Mouse (Mus musculus): ENCODE data around the gene Apoa2. TPM values are rescaled to one million over a fixed set of nuclear protein-coding genes. Genes with fewer than 3 reads are reported as not detected.

The Apoa2 gene
- polyA plus RNA-seq, 1 experiment from 2014 or later: 2,642 TPM

- Histone ChIP-seq H3K4me3 (no peak overlapping the region), H3K27me3 (replicated peaks) (no peaks in the 10 kb centered on the region), H3K4me2 (no peak overlapping the region), H3K27ac (no peak overlapping the region), H3K4me1 (peaks cover 50% of the 10 kb centered on the region), H3K9me3 (replicated peaks) (no peaks in the 10 kb centered on the region), H3K9ac (no peak overlapping the region), H3K36me3 (peaks cover 17% of the 10 kb centered on the region)
- WGBS (ENCODE audit: insufficient replicate concordance): 71% methylated on average over 3 of the region's 3 CpGs
- ATAC-seq: no peak
Measured at GRCm38 (mm10) chr1:171230215-171230614, 5.4 kb downstream of the Apoa2 start.

DNA sequence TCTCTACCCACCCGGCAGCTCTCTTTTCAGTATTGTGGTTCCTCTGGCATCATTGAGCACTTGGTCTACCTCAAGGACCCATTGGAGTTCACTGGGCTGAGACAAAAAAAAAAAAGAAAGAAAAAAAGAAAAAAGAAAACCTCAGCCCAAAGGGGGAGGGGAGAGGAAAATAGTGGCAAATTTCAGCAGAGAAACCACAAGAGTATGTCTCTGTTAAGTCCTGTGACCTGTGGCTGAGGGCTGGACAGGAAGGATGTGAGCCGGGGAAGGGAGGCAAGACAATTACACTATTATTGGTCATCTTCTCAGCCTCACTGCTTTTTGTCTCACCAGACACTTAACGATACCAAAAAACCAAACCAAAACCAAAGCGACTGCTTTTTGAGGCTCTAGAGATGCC, 7.0 kb downstream of the Apoa2 start:
- H3K4me3 ChIP-seq: 0 out of 2 replicates have a peak overlapping the region, but pooled peaks have one; percentile 5
- WGBS (ENCODE audit: insufficient replicate concordance): 25% methylated on average over 4 of the region's 4 CpGs
- 0 out of 2 replicates have a peak overlapping the region, but pooled peaks have one; percentile 41 for H3K27ac ChIP-seq
- H3K36me3 ChIP-seq: peaks cover 34% of the 10 kb centered on the region
- no peaks in the 10 kb centered on the region for H3K9me3 ChIP-seq (replicated peaks)
- H3K27me3 ChIP-seq (replicated peaks): no peaks in the 10 kb centered on the region
- H3K4me2 ChIP-seq: peak overlapping the region; percentile 35
- H3K9ac ChIP-seq: no peak overlapping the region
- H3K4me1 ChIP-seq: peaks cover 54% of the 10 kb centered on the region
- no peak for ATAC-seq

GRCm38 (mm10) chr1:171232348-171232747, 7.5 kb downstream of the Apoa2 start:
- H3K27ac ChIP-seq: peak overlapping the region; percentile 41; the same call in 1 of the 2 replicates
- no peak for ATAC-seq

GRCm38 (mm10) chr1:171232800-171233730, 8.2 kb downstream of the Apoa2 start:
- peaks cover 46% of the 10 kb centered on the region for H3K36me3 ChIP-seq
- 24% methylated on average over 12 of the region's 12 CpGs for WGBS (ENCODE audit: insufficient replicate concordance)
- H3K4me2 ChIP-seq: peak overlapping the region; percentile 35
- H3K27me3 ChIP-seq (replicated peaks): no peaks in the 10 kb centered on the region
- peak; percentile 67 for ATAC-seq
- H3K4me1 ChIP-seq: peaks cover 60% of the 10 kb centered on the region
- no peaks in the 10 kb centered on the region for H3K9me3 ChIP-seq (replicated peaks)
- H3K27ac ChIP-seq: peak overlapping the region; percentile 61
- peak overlapping the region; percentile 40 for H3K9ac ChIP-seq
- peak overlapping the region; percentile 37 for H3K4me3 ChIP-seq

More at GRCm38 (mm10) chr1:171232348-171232747, 7.5 kb downstream of the Apoa2 start:
- Histone ChIP-seq H3K36me3 (peaks cover 39% of the 10 kb centered on the region), H3K4me1 (peaks cover 54% of the 10 kb centered on the region), H3K27me3 (replicated peaks) (no peaks in the 10 kb centered on the region), H3K4me2 (peak overlapping the region; percentile 35), H3K9me3 (replicated peaks) (no peaks in the 10 kb centered on the region), H3K4me3 (0 out of 2 replicates have a peak overlapping the region, but pooled peaks have one; percentile 5), H3K9ac (no peak overlapping the region)
- 50% methylated on average over 5 of the region's 5 CpGs for WGBS (ENCODE audit: insufficient replicate concordance)

DNA sequence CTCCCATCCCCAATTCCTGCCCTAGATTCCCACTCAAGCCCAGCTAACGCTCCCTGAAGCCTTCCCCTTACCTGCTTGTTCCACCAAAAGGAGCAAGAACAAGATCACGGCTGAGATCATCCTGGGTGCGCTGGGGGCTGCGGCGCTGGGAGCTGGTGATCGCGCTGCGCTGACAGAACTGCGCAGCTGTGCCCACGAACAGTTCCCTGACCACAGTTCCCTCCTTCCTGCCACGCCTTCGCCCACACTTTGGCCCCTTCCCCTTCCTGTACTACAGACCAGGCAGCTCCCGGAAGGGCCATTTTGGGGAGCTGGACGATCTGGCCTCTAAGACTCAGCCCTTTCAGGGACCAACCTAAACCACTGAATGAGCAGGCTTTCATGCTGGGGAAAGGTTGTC, 9.3 kb downstream of the Apoa2 start, which contains the start of gene Fcer1g:
Gene Fcer1g (minus strand): TSS at position 240 of the 400 bp plus-strand sequence.
- Histone ChIP-seq H3K9ac (peak within 1 kb of the TSS; percentile 40), H3K27ac (peak within 1 kb of the TSS; percentile 61), H3K36me3 (peaks cover 56% of the 10 kb centered on the region), H3K4me1 (peaks cover 63% of the 10 kb centered on the region), H3K4me3 (peak within 1 kb of the TSS; percentile 37), H3K4me2 (peak within 1 kb of the TSS; percentile 35), H3K9me3 (replicated peaks) (no peaks in the 10 kb centered on the region), H3K27me3 (replicated peaks) (no peaks in the 10 kb centered on the region)
- no peak for ATAC-seq
- 38% methylated on average over 14 of the region's 14 CpGs for WGBS (ENCODE audit: insufficient replicate concordance)

DNA sequence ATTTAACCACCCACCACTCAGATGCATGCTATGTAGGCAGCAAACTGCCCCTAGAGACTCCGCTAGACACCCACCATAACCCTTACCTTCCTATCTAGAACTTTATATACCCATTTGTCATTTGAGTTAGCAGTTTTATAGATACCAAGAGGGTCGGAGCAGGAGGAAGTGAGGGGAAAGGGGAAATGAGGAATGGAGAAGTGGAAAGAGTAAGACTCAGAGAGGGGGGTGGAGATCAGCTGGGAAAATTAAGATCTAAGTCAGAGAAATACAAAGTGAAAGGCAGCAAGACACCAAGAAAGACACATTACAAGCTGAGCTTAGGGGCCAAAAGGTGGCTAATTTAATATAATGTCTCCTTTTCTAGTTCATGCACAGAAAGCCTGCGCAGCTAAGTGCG, 9.7 kb downstream of the Apoa2 start:
- H3K4me3 ChIP-seq: 0 out of 2 replicates have a peak overlapping the region, but pooled peaks have one; percentile 37
- 61% methylated on average over 4 of the region's 4 CpGs for WGBS (ENCODE audit: insufficient replicate concordance)
- H3K4me2 ChIP-seq: peak overlapping the region; percentile 35
- H3K27ac ChIP-seq: peak overlapping the region; percentile 61; the same call in 1 of the 2 replicates
- no peak overlapping the region for H3K9ac ChIP-seq
- peaks cover 61% of the 10 kb centered on the region for H3K36me3 ChIP-seq
- H3K27me3 ChIP-seq (replicated peaks): no peaks in the 10 kb centered on the region
- ATAC-seq: no peak
- H3K4me1 ChIP-seq: peaks cover 63% of the 10 kb centered on the region
- no peaks in the 10 kb centered on the region for H3K9me3 ChIP-seq (replicated peaks)

- peaks cover 73% of the 10 kb centered on the region for H3K36me3 ChIP-seq
Measured at GRCm38 (mm10) chr1:171235791-171236190, 10.9 kb downstream of the Apoa2 start.

GRCm38 (mm10) chr1:171237438-171237837, 12.6 kb downstream of the Apoa2 start:
- H3K36me3 ChIP-seq: peaks cover 90% of the 10 kb centered on the region

More at GRCm38 (mm10) chr1:171235791-171236190, 10.9 kb downstream of the Apoa2 start:
- ATAC-seq: no peak
- H3K9me3 ChIP-seq (replicated peaks): no peaks in the 10 kb centered on the region
- 66% methylated on average over 4 of the region's 4 CpGs for WGBS (ENCODE audit: insufficient replicate concordance)
- H3K27ac ChIP-seq: no peak overlapping the region
- H3K4me2 ChIP-seq: no peak overlapping the region
- no peak overlapping the region for H3K4me3 ChIP-seq
- H3K27me3 ChIP-seq (replicated peaks): no peaks in the 10 kb centered on the region
- no peak overlapping the region for H3K9ac ChIP-seq
- peaks cover 57% of the 10 kb centered on the region for H3K4me1 ChIP-seq

DNA sequence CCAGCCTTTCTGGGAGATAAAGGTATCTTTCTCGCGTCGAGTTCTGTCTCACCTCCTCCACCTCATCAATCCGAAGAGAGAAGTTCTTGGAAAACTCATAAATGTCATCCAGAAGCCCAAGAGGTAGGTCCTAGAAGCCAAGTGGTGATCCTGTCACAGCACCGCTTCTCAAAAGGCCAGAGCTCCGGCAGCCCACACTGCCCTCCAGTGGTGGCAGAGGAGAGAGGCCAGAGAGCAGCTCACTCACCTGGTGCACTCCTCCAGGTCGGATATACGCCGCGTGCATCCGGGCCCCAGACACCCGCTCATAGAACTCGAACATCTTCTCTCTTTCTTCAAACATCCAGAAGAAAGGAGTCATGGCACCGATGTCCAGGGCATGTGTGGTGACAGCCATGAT, 13.6 kb downstream of the Apoa2 start:
- no peak overlapping the region for H3K27ac ChIP-seq
- peak; percentile 43; the same call in 1 of the 2 replicates for ATAC-seq

More at GRCm38 (mm10) chr1:171237438-171237837, 12.6 kb downstream of the Apoa2 start:
- H3K4me3 ChIP-seq: no peak overlapping the region
- peak overlapping the region; percentile 43 for H3K27ac ChIP-seq
- H3K27me3 ChIP-seq (replicated peaks): no peaks in the 10 kb centered on the region
- no peak for ATAC-seq
- no peak overlapping the region for H3K4me2 ChIP-seq
- peaks cover 47% of the 10 kb centered on the region for H3K4me1 ChIP-seq
- H3K9me3 ChIP-seq (replicated peaks): no peaks in the 10 kb centered on the region
- H3K9ac ChIP-seq: no peak overlapping the region
- WGBS (ENCODE audit: insufficient replicate concordance): 72% methylated on average over 6 of the region's 6 CpGs

GRCm38 (mm10) chr1:171239992-171240744, 15.3 kb downstream of the Apoa2 start:
- no peaks in the 10 kb centered on the region for H3K27me3 ChIP-seq (replicated peaks)
- H3K4me2 ChIP-seq: no peak overlapping the region
- ATAC-seq: no peak
- H3K36me3 ChIP-seq: peaks cover 98% of the 10 kb centered on the region
- 75% methylated on average over 15 of the region's 15 CpGs for WGBS (ENCODE audit: insufficient replicate concordance)
- H3K9me3 ChIP-seq (replicated peaks): no peaks in the 10 kb centered on the region
- peaks cover 29% of the 10 kb centered on the region for H3K4me1 ChIP-seq
- no peak overlapping the region for H3K27ac ChIP-seq
- no peak overlapping the region for H3K4me3 ChIP-seq
- H3K9ac ChIP-seq: 0 out of 2 replicates have a peak overlapping the region, but pooled peaks have one; percentile 5

More for the DNA sequence above, 13.6 kb downstream of the Apoa2 start:
- H3K4me3 ChIP-seq: no peak overlapping the region
- no peak overlapping the region for H3K4me2 ChIP-seq
- peaks cover 37% of the 10 kb centered on the region for H3K4me1 ChIP-seq
- WGBS (ENCODE audit: insufficient replicate concordance): 65% methylated on average over 14 of the region's 14 CpGs
- H3K27me3 ChIP-seq (replicated peaks): no peaks in the 10 kb centered on the region
- no peaks in the 10 kb centered on the region for H3K9me3 ChIP-seq (replicated peaks)
- no peak overlapping the region for H3K9ac ChIP-seq
- H3K36me3 ChIP-seq: peaks cover 100% of the 10 kb centered on the region

- Histone ChIP-seq H3K36me3 (peaks cover 98% of the 10 kb centered on the region), H3K9ac (0 out of 2 replicates have a peak overlapping the region, but pooled peaks have one; percentile 5)
Measured at GRCm38 (mm10) chr1:171240911-171241310, 16.1 kb downstream of the Apoa2 start.

More at GRCm38 (mm10) chr1:171240911-171241310, 16.1 kb downstream of the Apoa2 start:
- 81% methylated on average over 10 of the region's 10 CpGs for WGBS (ENCODE audit: insufficient replicate concordance)
- Histone ChIP-seq H3K27me3 (replicated peaks) (no peaks in the 10 kb centered on the region), H3K4me2 (no peak overlapping the region), H3K4me1 (peaks cover 31% of the 10 kb centered on the region), H3K4me3 (no peak overlapping the region), H3K9me3 (replicated peaks) (no peaks in the 10 kb centered on the region), H3K27ac (no peak overlapping the region)
- ATAC-seq: no peak

All from liver, embryonic 12.5 days (tissue).